Mouse (Mus musculus) adrenal gland, adult 18-20 months (tissue): ENCODE results near the gene Ltbp2. TPM values are rescaled to one million over a fixed set of nuclear protein-coding genes. Genes with fewer than 3 reads are reported as not detected.
A peak's percentile ranks its signal among the peaks of the same experiment; 100 is the strongest.

Experiments
- DNase-seq, 2 experiments: peaks; one replicate each; pipeline ENCODE4 v3.0.0; 2021 to 2022; ENCODE audit warnings: low spot score in 2 of 2
- total RNA-seq, 2 experiments: library from RNA; stranded (reverse); gene quantifications; 1 replicate in 1 of 2; 2 replicates in 1 of 2; pipeline ENCODE4 v1.2.3; 2021

Gene Ltbp2
- total RNA-seq, 2 experiments from 2014 or later, result 5.7 to 15.7 TPM

GRCm38 (mm10) chr12:84882796-84883195 is 6.5 kb upstream of the Ltbp2 start:
- DNase-seq, result no peak

- DNase-seq, result no peak
These were observed 3.8 kb upstream of the Ltbp2 start for GRCm38 (mm10) chr12:84880091-84880490.

- DNase-seq, result no peak
These were observed 411 bp downstream of the Ltbp2 start for GRCm38 (mm10) chr12:84875761-84876480.

GRCm38 (mm10) chr12:84873434-84873833 is 2.9 kb downstream of the Ltbp2 start:
- no peak for DNase-seq

- DNase-seq, result no peak
These were observed 4.0 kb downstream of the Ltbp2 start for GRCm38 (mm10) chr12:84872310-84872709.

- DNase-seq, result no peak
These were observed 10.9 kb downstream of the Ltbp2 start for GRCm38 (mm10) chr12:84865431-84865830.

- peak in 1 of 2 experiments; percentile 20 for DNase-seq
These were observed 11.5 kb downstream of the Ltbp2 start for GRCm38 (mm10) chr12:84864801-84865200.

GRCm38 (mm10) chr12:84863196-84863595 is 13.1 kb downstream of the Ltbp2 start:
- DNase-seq, result no peak

- DNase-seq, result no peak
These were observed 14.0 kb downstream of the Ltbp2 start for GRCm38 (mm10) chr12:84862136-84862910.

- DNase-seq, result no peak
These were observed 17.9 kb downstream of the Ltbp2 start for GRCm38 (mm10) chr12:84858149-84859113.

GRCm38 (mm10) chr12:84857706-84858105 is 18.6 kb downstream of the Ltbp2 start:
- DNase-seq, result no peak

GRCm38 (mm10) chr12:84856532-84856931 is 19.8 kb downstream of the Ltbp2 start:
- no peak for DNase-seq

- no peak for DNase-seq
These were observed 21.2 kb downstream of the Ltbp2 start for GRCm38 (mm10) chr12:84855084-84855625.

- no peak for DNase-seq
These were observed 21.8 kb downstream of the Ltbp2 start for GRCm38 (mm10) chr12:84854392-84855033.

- no peak for DNase-seq
These were observed 24.8 kb downstream of the Ltbp2 start for GRCm38 (mm10) chr12:84851403-84852040.

- no peak for DNase-seq
These were observed 28.4 kb downstream of the Ltbp2 start for GRCm38 (mm10) chr12:84847882-84848281.

GRCm38 (mm10) chr12:84847480-84847879 is 28.9 kb downstream of the Ltbp2 start:
- no peak for DNase-seq

GRCm38 (mm10) chr12:84846594-84847014 is 29.7 kb downstream of the Ltbp2 start:
- no peak for DNase-seq

- no peak for DNase-seq
These were observed 33.6 kb downstream of the Ltbp2 start for GRCm38 (mm10) chr12:84842706-84843105.
